Mouse (Mus musculus) left cerebral cortex, postnatal 4 days (tissue): ENCODE data around the gene C130074G19Rik. TPM values are rescaled to one million over a fixed set of nuclear protein-coding genes. Genes with fewer than 3 reads are reported as not detected.

Experiments used
- DNase-seq: peaks from one replicate; pipeline ENCODE4 v3.0.0-alpha.2; 2022
- intact Hi-C: fragments of 180-260 bp; cut with DNase I; formaldehyde crosslinking; loops from one replicate; pipeline ENCODE4 v1.15.1; 2025
- total RNA-seq, 2 experiments: library from RNA; stranded (reverse); gene quantifications; 2 replicates each; pipeline ENCODE4 v1.2.3; 2021

C130074G19Rik gene
- 10 to 100 TPM; 14.0 to 16.5 TPM for total RNA-seq

GRCm38 (mm10) chr1:184882281-184883268 is at the start of gene C130074G19Rik:
C130074G19Rik (minus strand) TSS chr1:184883218.
- peak; percentile 17 for DNase-seq
- intact Hi-C loops = no loop called here

DNA sequence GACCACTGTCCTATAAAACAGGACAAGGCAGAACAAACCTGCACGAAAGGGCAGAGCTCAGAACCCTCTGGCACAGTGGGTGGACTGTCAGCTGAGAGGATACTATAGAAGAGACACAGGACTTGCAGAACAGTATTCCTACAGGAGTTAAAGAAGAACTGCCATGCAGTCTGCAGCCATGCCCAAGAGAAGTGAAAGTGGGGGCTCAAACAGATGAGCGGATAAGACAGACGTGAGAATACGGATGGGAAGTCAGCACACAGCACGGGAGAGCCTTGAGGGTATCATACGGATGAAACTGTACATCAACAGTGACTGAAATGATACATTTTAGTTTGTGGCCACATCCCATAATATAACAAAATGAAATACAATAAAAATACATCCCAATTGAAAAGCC is 48.1 kb upstream of the C130074G19Rik start:
- no peak for DNase-seq
- intact Hi-C loops = no loop called here

GRCm38 (mm10) chr1:184928382-184928781 is 45.4 kb upstream of the C130074G19Rik start:
- intact Hi-C loops = no loop called here
- no peak for DNase-seq

DNA sequence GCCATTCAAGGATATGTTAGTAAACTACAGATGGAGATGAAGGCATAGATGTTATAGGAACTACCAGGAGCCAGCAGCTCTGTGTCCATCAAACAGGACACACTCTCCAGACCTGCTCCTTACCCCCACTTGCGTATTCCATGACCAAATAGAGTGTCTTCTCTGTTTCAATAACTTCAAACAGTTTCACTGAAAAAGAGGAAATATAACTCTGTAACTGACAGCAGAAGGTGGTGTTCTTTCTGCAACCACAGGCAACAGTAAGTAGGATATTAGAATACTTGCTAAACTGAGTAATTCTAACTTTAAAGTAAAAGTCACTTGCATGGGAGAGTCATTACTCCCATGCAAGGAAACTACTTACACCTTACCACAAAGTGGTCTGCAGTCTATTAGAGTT is 44.9 kb upstream of the C130074G19Rik start:
- DNase-seq = no peak
- intact Hi-C loops = no loop called here

DNA sequence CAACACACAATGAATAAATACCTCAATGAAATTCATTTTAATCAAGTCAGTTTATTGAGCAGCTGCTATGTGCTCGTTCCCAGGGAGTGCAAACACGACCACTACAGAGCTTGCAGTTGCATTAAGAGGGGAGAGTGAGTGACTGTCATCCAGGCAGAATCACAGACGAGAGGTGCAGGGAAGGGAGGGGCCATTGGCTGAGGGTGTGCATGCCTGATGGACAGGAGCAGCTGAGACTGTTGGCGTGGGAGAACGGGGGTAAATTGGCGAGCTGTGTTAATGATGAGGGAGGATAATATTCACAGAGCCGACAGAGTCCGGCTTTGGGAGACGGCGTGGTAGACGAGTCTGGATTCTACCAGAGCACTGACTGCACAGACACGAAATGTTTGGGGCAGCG is 39.8 kb upstream of the C130074G19Rik start:
- intact Hi-C loops = no loop called here
- no peak for DNase-seq

- no peak for DNase-seq
- intact Hi-C loops = no loop called here
Observed at GRCm38 (mm10) chr1:184920057-184920456, 37.0 kb upstream of the C130074G19Rik start.

DNA sequence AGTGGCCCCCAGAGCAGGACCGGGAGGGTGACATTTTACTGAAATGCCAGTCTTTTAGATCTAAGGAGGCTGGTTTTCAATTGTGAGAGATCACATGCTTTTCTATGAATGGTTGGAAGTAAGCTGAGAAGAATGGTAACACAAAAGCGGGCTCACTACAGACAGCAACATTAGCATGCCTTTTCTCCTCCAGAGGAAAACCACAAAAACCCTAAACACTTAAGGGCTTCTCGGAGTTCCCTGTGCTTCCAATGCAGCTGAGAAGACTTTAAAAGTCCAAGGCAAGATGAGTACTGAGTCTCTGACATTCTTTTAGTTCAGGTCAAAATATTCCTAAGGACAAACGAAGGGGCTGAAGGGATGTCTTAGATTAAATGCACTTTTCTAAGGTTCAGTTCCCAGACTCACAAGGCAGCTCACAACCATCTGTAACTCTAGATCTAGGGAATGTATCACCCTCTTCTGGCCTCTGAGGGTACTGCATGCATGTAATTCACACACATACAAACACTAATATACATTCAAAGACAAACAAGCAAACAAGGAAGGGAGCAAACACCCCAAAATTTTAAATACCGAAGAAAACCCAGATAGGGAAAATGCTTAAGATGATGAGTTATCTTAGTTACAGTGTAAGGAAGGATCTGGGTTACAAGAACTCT is 35.3 kb upstream of the C130074G19Rik start:
- intact Hi-C loops = no loop called here
- no peak for DNase-seq

DNA sequence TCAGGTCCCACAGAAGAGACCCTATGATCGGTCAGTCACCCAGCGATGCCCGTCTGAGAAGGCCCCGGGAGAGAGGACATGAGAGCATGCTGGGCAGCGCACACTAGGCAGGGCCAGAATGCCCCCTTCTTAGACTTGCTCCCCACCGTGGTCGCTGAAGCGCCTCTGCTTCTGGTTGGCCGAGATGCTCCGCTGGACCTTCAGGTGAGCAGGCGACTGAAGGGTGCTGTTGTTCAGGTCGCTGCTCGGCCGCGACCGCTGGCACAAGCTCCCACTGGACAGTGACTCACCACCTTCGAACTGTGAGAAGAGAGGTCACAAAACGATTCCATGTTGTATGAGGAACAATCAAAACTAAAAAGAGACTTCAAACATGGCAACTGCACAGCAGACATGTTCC is 29.3 kb upstream of the C130074G19Rik start:
- intact Hi-C loops = no loop called here

GRCm38 (mm10) chr1:184911861-184912260 is 28.8 kb upstream of the C130074G19Rik start:
- DNase-seq = peak; percentile 36
- intact Hi-C loops = no loop called here

More for the DNA sequence above, 29.3 kb upstream of the C130074G19Rik start:
- no peak for DNase-seq

DNA sequence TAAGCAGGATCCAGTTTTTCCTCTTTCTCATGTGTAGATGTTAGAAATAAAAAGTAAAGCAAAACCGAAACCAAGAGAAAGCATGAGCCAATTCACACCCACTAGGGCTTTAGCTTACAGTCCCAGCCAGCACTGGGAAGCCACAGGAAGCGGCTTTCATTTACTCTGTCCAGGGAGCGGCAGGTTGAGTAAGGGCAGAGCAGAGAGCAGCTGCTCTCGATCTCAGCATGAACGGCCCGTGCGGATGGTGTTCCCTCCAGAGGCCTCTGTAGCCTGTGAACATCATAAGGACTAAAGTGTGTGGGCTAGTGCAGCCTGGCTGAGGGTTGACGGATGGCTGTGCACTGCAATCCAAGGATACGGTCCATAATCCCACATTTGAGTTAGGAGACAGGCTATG is 25.5 kb upstream of the C130074G19Rik start:
- intact Hi-C loops = loop anchor here (10.0 kb wide), 1 partner anchor 286 kb away; no protein-coding TSS in a partner anchor
- DNase-seq = no peak

GRCm38 (mm10) chr1:184905904-184906745 is 23.1 kb upstream of the C130074G19Rik start:
- intact Hi-C loops = loop anchor here (10.0 kb wide), 1 partner anchor 289 kb away; no protein-coding TSS in a partner anchor
- no peak for DNase-seq

- DNase-seq = peak; percentile 84
- intact Hi-C loops = loop anchor here (10.0 kb wide), 1 partner anchor 289 kb away; no protein-coding TSS in a partner anchor
Observed at GRCm38 (mm10) chr1:184905371-184905770, 22.4 kb upstream of the C130074G19Rik start.

- no peak for DNase-seq
- intact Hi-C loops = loop anchor here (10.0 kb wide), 1 partner anchor 291 kb away; no protein-coding TSS in a partner anchor
Observed at GRCm38 (mm10) chr1:184903697-184904096, 20.7 kb upstream of the C130074G19Rik start.

GRCm38 (mm10) chr1:184902886-184903285 is 19.9 kb upstream of the C130074G19Rik start:
- intact Hi-C loops = loop anchor here (10.0 kb wide), 1 partner anchor 292 kb away; no protein-coding TSS in a partner anchor
- no peak for DNase-seq

- intact Hi-C loops = no loop called here
- no peak for DNase-seq
Observed at GRCm38 (mm10) chr1:184897350-184897749, 14.3 kb upstream of the C130074G19Rik start.

DNA sequence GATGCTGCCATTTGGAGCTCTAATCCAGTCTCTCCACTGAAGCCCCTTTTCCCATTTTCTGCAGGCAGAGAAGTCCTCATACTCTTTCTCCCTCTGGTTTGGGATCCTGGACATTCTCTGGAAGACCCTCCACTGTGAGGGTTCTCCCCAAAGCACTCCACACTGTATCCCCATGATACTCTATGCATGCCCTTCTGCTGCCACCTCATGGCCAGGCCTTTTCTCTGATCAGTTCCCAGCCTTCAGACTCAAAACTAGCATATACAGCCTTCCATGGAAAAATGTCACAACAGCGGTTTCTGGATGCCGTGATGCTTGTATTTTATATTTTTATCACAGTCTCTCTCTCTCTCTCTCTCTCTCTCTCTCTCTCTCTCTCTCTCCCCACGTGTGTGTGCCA is 9.0 kb upstream of the C130074G19Rik start:
- intact Hi-C loops = no loop called here
- DNase-seq = no peak

- intact Hi-C loops = no loop called here
- no peak for DNase-seq
Observed at GRCm38 (mm10) chr1:184889454-184889853, 6.4 kb upstream of the C130074G19Rik start.

DNA sequence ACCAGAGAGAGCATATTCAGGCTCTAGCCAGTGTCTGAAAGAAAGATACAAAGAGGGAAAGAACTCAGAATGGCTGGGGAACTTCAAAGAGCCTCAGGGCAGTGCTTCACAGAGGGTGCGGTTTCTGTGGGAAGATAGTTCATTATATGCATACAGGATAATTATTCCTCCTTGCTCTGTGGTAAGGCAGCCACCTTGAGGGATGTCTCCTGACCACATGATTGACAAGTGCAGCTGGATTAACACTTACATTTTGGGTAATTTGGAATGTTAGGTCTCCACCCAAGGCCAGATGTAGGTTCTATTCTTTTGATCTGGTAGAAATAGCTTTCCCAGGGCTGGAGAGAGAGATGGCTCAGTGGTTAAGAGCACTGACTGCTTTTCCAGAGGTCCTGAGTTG is 3.1 kb upstream of the C130074G19Rik start:
- intact Hi-C loops = no loop called here
- DNase-seq = no peak

- intact Hi-C loops = no loop called here
Observed at GRCm38 (mm10) chr1:184881861-184882260, 1.2 kb downstream of the C130074G19Rik start.

GRCm38 (mm10) chr1:184881211-184881610 is 1.8 kb downstream of the C130074G19Rik start:
- no peak for DNase-seq
- intact Hi-C loops = no loop called here

More at GRCm38 (mm10) chr1:184881861-184882260, 1.2 kb downstream of the C130074G19Rik start:
- no peak for DNase-seq
